In genomic region chr3:34653977-34654500, GRCm38 (mm10) we compare ENCODE assay signal across 9 mouse cellular contexts. TPM values are rescaled to one million over a fixed set of nuclear protein-coding genes. Genes with fewer than 3 reads are reported as not detected.
DNase-seq lines count a peak whose midpoint lies in the region; TF ChIP-seq lines count a peak whose summit lies in the region.
"Had no signal": no experiment of that assay in that cellular context is flagged by ENCODE, and none has a peak within 500 bp of the region (broad histone marks: within the 10 kb centered on the region; RNA-seq: fewer than 3 reads in every experiment).

No protein-coding gene starts in this region.

- H3K9me3 ChIP-seq in forebrain, embryonic 10.5 days: no peaks in the 10 kb centered on the region
- no peaks in the 10 kb centered on the region for H3K9me3 ChIP-seq in midbrain, embryonic 10.5 days (replicated peaks)
- H3K9me3 ChIP-seq: heart, embryonic 13.5 days; kidney, embryonic 15.5 days had no signal

- TF ChIP-seq CTCF in cortical plate, adult 2 months (IDR thresholded peaks at IDR 0.05; ENCODE audit: extremely low read depth, insufficient read depth, low read length): no peak

- peak overlapping the region; percentile 38; the same call in 1 of the 2 replicates for H3K4me3 ChIP-seq in cortical plate, adult 2 months (ENCODE audit: insufficient read depth, low read length)
- peak overlapping the region; percentile 79 for H3K4me3 ChIP-seq in forebrain, embryonic 10.5 days
- H3K4me3 ChIP-seq in midbrain, embryonic 10.5 days: peak overlapping the region; percentile 99
- H3K4me3 ChIP-seq: heart, embryonic 13.5 days; kidney, embryonic 15.5 days had no signal

- peak overlapping the region; percentile 56; the same call in 1 of the 2 replicates for H3K27ac ChIP-seq in cortical plate, adult 2 months (ENCODE audit: insufficient read depth, low read length)
- peak overlapping the region; percentile 99 for H3K27ac ChIP-seq in forebrain, embryonic 10.5 days
- peak overlapping the region; percentile 100 for H3K27ac ChIP-seq in midbrain, embryonic 10.5 days (replicated peaks)
- H3K27ac ChIP-seq: heart, embryonic 13.5 days; kidney, embryonic 15.5 days had no signal

- WGBS in forebrain, embryonic 10.5 days: 2% methylated on average over 9 of the region's 9 CpGs
- WGBS in midbrain, embryonic 10.5 days: 1% methylated on average over 9 of the region's 9 CpGs

- TF ChIP-seq POLR2A in cortical plate, adult 2 months (IDR thresholded peaks at IDR 0.05; ENCODE audit: extremely low read depth, insufficient read depth, low read length): no peak

- peak; percentile 74 for DNase-seq in forebrain, embryonic 10.5 days (ENCODE audit: extremely low spot score, low spot score)
- peak; percentile 79 for DNase-seq in midbrain, embryonic 10.5 days (ENCODE audit: low spot score)
- peak; percentile 91 for DNase-seq in retina, postnatal 1 day
- DNase-seq in cerebellum, adult 18-20 months: no peak
- DNase-seq in right cerebral cortex, postnatal 4 days: no peak
- DNase-seq in c-Kit-positive CD71-positive TER-119-positive erythroid progenitor cells, embryonic 14.5 days (ENCODE audit: low spot score): no peak

- no peaks in the 10 kb centered on the region for H3K4me1 ChIP-seq in cortical plate, adult 2 months (ENCODE audit: control insufficient read depth, insufficient read depth, low read length)
- peaks cover 46% of the 10 kb centered on the region for H3K4me1 ChIP-seq in forebrain, embryonic 10.5 days
- H3K4me1 ChIP-seq in midbrain, embryonic 10.5 days: peaks cover 48% of the 10 kb centered on the region

- peaks cover 44% of the 10 kb centered on the region for H3K36me3 ChIP-seq in forebrain, embryonic 10.5 days (replicated peaks)
- peaks cover 36% of the 10 kb centered on the region for H3K36me3 ChIP-seq in midbrain, embryonic 10.5 days
- H3K36me3 ChIP-seq: heart, embryonic 13.5 days; kidney, embryonic 15.5 days had no signal

- H3K27me3 ChIP-seq in forebrain, embryonic 10.5 days (ENCODE audit: poor library complexity, severe bottlenecking): peaks cover 81% of the 10 kb centered on the region
- H3K27me3 ChIP-seq in midbrain, embryonic 10.5 days (ENCODE audit: low read depth, poor library complexity, severe bottlenecking): peaks cover 41% of the 10 kb centered on the region

RNA-seq across cellular contexts. Expression of gene Sox2, which starts 3.8 kb away (rescaled TPM):
- 27.0 and 30.5 TPM in 2 replicates for polyA plus RNA-seq in cortical plate, adult 2 months (2012; rRNA removed)
- 29.2 and 29.3 TPM in 2 replicates for polyA plus RNA-seq in forebrain, embryonic 10.5 days (2016; fragmentation: Nextera tagmentation; extraction: Ambion mirVana)
- 28.8 and 31.9 TPM in 2 replicates for polyA plus RNA-seq in midbrain, embryonic 10.5 days (2016; fragmentation: Nextera tagmentation; extraction: Ambion mirVana)

Comparison
In these comparisons a context has a peak if more than half of its experiments do, and no peak if none do; other contexts are left out.
1. H3K4me3 ChIP-seq: peak in every context shown above with its lines; median percentile 99 in midbrain, embryonic 10.5 days; 79 in forebrain, embryonic 10.5 days; 38 in cortical plate, adult 2 months.
2. DNase-seq: peak in forebrain, embryonic 10.5 days (single experiment), midbrain, embryonic 10.5 days (single experiment) and retina, postnatal 1 day (single experiment); none in cerebellum, adult 18-20 months (0 of 2), right cerebral cortex, postnatal 4 days (single experiment) and c-Kit-positive CD71-positive TER-119-positive erythroid progenitor cells, embryonic 14.5 days (single experiment).
3. Peak in every context shown above with its lines, with median percentiles within 50 percentile points of each other: H3K27ac ChIP-seq.